ENCODE assay signal across 20 mouse cellular contexts in the genomic region with DNA sequence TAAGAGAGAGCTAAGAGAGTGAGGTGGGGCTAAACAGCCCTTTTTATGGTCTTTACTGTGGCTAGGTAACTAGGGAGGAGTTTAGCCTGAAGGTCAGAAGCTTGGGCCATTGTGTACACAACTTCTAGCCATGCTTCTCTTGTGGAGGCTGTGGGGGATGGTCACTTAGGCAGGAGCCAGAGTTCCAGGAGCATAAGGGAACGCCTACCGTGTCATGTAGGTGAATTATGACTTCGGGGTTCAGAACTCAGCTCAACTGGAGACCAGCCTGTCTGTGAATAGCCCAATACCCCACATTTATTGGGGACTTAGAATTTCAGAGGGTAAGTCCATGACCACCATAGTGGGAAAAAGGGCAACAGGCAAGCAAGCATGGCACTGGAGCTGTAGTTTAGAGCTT. TPM values are rescaled to one million over a fixed set of nuclear protein-coding genes. Genes with fewer than 3 reads are reported as not detected.
"Had no signal": no experiment of that assay in that cellular context is flagged by ENCODE, and none has a peak within 500 bp of the region (broad histone marks: within the 10 kb centered on the region; RNA-seq: fewer than 3 reads in every experiment).

A gene (plus strand): TSS at position 301 of the 400 bp plus-strand sequence.

- DNase-seq: left cerebral cortex, postnatal 4 days; liver; liver, embryonic 13.5 days; liver, postnatal 0 days; lung, adult 18-20 months; lung, adult 2 months; lung, embryonic 14.5 days; lung, postnatal 10 days; lung, postnatal 14 days; lung, postnatal 36 days; lung, postnatal 4 days; midbrain, embryonic 14.5 days had no signal

RNA-seq across cellular contexts. Expression of the gene that starts here (rescaled TPM):
- total RNA-seq: left cerebral cortex, postnatal 10 days; left cerebral cortex, postnatal 14 days; left cerebral cortex, postnatal 36 days; liver, adult 2 months; megakaryocyte progenitor cell, adult 5-6 weeks; megakaryocyte, adult 5-6 weeks; megakaryocyte-erythroid progenitor cell, adult 5-6 weeks; monocyte, adult 5-6 weeks had no signal
